Mouse (Mus musculus) kidney, postnatal 10 days (tissue): ENCODE results near the gene Gm9857.

ENCODE experiments used
- DNase-seq: peaks from one replicate; pipeline ENCODE4 v3.0.0; 2021; ENCODE audit warnings: mixed read lengths

Gm9857 gene

DNA sequence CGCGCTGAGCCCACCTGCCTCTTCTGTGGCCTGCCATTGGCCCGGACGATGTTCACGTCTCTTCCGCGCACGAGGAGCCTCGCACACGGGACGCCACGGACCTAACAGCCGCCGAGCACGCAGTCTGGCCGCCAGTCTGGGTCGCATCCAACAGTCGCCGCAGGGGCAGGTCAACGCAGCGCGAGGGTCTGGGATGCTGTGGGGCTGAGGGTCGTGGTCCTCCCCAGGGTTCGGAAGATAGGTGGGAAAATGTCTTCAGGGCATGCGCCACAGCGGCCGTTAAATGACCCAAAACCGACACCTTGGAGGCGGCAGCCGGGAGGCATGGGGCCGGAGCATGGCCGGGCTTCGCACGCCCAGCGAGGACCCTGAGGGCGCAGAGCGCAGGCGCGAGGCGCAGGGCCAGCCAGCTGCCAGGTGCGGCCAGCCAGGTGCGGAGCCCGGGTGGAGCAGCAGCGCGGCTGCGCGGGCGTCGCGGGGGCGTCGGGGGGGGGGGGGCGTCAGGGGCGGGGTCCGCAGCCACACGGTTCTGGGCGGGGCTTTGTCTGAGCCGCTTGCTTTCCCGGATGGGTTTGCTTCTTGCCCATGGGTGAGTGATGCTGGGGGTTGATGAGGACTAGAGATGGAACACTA is at the start of gene Gm9857:
Gm9857 (minus strand) TSS at position 445 of the 633 bp plus-strand sequence.
- DNase-seq: peak; percentile 31

DNA sequence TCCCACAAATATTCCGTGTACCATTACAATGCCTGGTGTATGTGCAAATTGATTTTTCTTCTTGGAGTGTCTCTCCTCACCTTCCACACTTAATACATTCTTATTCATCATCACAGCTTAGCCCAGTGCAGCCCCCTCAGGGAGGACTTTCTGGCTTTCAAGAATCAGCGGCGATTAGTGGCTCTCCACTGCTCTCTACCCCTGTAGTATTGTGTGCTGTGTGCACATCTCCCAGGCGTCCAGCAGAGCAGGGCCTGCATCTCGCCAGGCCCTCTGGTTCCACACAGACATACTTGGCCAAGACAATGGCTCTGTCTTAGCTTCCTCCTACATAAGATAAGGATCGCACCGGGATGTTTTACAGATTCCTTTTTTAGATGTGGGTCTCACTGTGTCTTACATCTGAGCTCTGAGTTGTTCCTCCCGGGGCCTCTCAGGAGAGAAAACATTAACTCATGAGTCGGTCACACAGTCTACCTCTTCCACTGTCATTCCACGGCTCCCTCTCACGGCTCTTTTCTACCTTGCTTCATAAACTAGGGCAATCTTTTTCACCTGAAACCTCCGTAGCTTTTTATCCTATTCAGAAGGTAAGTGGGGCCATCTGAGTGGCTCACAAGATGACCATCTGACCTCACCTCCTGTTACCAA is 46.9 kb upstream of the Gm9857 start:
- DNase-seq: no peak

DNA sequence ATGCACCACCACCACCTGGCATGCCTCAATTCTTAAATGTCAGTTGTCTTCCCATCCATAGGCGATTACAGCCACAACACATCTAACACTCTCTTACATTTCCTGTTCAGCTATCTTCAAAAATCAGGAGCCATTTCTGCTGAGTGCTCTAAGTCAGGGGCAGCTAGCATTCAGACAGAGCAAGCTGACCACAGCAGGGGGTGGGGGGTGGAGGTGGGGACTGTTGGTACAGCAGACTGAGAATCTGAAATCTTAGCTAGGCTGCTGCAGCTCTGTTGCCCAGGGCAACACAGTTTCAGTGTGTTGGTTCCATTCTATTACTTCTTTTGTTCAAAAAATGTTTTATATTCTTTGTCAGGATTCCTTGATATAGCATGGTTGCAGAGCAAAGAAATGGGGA is 46.3 kb upstream of the Gm9857 start:
- DNase-seq: no peak

DNA sequence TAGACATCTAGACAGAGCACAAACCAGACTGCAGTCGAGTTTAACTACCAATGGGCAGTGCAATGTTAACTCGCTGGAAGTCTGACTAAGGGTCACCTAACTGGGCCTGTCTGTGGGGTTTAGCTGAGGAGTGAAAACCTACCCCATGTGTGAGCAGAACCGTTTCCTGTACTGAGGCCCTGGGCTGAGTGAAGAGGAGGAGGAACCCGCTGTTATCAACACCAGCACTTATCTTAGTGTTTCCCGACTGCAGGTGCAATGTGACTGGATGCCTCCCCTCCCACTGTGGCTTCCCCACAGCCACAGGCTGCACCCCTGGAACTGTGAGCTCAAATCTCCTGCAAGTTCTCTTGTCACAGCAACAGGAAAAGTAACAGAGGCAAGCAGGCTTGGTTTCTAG is 43.7 kb upstream of the Gm9857 start:
- DNase-seq: no peak

DNA sequence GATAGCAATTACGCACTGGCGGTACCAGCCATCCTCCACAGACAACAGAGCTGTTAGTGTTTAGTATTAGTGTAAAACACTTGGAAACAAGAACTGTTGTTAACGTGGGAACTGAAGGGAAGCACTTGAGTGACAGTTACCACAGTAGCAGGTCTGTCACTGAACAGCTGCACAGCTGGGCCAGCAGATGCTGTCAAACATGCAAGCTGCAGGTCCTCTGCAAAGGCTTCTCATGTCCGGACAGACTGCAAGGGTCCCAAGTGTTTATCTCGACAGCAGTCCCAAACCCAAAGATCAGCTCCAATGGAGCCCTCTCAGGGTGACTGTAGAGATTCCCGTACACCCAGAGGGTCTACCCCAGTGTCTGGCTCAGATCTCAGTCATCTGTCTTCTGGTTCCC is 41.7 kb upstream of the Gm9857 start:
- DNase-seq: no peak

DNA sequence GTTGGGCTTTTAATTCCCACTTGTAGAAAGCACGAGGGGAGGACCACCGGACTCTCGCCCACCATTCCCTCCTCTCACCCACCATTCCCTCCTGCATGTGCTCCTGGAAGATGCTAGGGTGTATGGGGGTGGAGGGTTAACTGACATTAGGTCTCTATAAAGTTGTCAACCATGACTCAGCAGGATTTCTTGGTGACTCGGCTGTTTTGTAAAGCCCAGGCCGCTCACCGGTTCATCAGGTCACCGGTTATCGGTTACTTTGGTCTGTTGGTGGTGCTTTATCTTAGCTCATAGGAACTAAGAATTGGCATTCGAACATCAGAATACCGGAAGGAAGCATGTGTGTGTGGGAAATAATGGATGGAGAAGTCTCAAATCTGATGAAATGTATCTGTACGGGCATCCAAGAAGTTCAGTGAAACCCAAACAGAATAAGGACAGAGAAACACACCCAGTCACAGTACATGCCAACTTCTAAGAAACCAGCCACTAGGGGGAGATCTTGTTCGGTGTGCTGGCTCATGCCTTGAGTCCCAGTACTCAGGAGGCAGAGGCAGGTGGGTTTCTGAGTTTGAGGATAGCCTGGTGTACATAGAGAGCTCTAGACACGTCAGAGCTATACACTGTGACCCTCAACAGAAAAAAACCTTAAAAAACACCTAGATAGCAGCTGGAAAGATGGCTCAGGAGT is 37.2 kb upstream of the Gm9857 start:
- DNase-seq: no peak

DNA sequence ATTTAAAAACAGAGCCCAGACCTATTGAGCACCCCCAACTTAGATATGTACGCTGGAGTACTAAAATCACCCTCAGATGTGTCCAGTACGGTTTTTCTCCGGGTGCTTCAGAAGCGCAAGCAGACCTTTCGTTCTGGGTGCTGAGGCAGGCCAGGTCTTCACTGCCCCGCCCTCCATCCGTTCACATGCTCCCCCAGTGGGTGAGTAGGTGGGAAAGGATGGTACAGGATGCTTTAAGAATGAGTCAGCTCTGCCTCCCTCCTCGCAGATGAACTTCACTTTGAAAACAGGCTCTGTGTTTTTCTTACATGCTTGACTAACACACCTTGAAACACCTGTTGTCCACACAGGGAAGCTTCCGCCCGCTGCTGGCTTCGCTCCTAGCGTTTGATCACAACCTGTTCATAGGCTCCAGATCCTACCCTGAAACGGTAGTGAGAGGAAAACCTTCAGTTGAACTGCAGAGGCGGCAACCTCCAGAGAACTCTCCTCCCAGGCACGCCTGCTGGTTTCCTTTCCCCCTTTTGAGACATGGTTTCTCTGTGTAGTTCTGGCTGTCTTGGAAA is 34.8 kb upstream of the Gm9857 start:
- DNase-seq: peak; percentile 34

DNA sequence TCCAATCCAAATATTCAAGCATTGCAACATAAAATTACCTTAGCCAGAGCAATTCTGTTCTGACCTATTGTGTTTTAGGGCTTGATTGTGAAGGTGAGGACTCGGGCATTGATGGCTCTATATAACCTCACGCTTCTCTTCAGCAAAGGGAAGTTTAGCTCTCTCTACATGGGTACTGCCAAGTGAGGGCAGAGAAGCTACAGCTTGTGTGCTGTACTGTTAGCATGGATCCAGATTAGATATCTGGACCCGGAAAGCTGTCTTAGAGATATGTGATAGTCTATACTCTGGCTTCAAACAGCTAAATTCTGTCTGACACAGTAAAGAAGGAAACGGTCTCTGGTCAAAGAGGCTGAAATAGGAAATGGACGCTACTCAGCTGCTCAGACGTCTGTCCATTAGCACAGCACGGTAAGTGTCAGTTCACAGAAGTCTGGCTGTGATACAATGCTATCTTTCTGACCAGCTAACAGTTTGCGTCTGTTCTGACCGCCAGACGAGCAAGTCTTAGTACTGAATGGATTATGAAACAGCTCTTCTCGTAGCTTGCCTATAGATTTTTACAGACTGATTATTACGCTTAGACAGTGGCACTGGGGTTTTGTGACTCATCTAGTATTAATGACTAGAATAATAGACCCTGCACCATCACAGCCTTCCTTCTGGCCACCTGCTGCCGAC is 33.9 kb upstream of the Gm9857 start:
- no peak for DNase-seq

DNA sequence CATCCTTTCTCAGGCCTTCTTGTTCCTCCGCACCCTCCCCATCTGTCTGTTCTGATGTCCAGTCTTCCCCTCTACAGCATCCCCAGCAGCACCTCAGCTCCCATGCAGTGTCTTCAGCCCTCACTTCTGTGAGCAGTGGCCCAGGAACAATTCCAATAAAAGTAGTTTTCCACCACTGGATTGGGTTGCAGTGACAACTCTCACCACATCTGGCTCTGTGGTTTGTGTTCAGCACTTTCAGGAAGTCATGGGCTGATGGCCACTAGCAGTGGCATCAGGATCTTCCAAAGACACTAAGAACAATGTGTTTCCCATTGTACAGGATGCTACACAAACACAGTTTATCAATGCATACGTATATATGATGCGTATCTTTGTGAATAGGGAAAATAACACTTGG is 25.8 kb upstream of the Gm9857 start:
- DNase-seq: no peak

DNA sequence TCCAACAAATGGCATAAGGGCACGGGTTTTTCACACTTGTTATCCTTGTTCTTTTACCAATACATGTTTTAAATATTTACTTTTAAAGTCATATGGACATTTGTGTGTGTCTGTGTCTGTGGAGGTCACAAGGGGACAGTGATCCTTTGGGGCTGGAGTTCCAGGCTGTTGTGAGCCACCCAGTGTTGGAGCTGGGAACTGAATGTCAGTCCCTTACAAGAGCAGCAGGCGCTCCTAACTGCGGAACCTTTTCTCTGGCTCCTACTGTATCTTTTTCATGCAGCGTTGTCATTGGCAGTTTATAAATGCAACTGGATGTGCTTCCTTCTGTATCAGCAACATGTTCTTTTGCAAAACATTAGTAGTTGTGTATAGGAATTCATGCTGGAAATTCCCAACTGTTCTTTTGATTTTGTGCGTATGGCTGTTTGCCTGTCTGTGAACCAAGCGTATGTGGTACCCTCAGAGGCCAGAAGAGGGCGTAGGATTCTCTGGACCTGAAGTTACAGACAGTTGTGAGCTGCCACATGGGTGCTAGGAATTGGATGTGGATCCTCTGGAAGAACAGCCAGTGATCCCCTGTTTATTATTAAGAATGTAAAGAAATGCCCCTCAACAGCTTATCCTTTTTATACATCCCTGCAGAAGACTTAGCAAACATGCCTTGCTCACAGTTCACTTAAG is 24.3 kb upstream of the Gm9857 start:
- DNase-seq: no peak

DNA sequence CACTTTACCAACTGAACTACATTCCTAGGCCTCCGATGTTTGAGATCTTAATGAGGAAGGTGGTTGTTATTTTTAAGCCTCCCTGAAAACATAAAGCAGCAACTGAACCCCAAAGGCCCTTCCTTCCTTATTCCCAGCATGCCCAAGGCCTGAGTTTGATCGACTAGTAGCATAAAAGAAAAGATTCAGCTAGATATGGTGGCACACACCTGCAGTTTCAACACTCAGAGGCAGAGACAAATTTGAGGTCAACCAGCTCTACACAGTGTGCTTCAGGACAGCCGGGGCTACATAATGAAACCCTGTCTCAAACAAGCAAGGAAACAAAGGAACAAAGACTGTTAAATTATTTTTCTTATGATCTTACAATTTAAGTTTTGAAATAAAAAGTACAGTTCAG is 23.5 kb upstream of the Gm9857 start:
- DNase-seq: no peak

DNA sequence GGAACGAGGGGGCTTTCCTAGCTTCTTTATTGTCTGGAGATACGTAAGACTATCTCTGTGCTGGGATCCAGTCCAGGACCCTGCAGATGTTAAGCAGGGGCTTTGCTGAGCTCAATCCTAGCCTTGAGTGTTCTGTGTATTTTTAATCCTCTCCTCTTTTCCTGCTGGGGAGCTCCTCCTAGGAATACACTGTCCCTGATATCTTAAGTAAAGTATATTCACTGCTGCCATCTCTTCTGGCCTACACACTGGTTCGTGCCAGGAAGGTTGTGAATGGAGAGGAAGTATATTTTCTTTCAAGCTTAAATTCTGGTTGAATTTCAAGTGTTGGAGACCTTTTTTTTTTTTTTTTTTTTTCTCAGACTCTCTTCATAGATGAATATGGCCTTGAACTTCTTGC is 23.0 kb upstream of the Gm9857 start:
- no peak for DNase-seq

DNA sequence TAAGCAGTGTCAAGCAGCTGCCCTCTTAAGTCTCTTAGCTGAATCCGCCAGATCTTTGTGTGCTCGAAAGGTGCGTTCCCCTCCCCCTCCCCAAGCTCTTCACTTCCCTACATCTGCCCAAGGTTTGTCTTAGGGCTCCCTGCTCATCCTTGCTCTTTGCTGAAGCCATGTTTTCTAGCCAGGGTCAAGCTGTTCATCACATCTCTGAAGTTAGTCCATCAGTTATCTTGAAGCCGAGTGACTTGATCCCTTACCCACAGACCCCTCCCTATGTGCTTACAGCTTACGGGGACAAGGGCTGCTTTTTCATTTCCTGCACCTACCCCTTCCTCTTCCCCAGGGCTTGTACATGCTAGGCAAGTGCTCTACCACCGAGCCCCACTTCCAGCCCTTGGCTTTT is 21.4 kb upstream of the Gm9857 start:
- DNase-seq: no peak

DNA sequence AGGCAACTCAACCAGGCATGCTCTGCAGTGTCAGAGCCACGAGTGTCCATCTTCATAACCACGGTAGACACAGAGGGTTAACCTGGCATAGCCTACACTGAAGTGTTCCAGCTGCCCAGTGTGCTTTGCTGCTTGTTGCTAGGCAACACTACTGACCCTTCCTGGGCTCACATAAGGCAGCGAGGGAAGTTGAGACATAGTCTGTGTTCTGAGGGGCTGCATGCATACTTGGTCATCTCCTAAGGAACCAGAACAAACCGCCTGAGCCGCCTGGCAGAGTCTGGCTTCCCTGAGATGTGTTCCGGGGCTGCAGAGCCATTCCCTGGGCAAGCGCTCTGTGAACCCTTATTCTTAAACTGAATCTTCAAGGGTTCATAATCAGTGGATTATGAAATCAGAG is 21.0 kb upstream of the Gm9857 start:
- peak; percentile 15 for DNase-seq

DNA sequence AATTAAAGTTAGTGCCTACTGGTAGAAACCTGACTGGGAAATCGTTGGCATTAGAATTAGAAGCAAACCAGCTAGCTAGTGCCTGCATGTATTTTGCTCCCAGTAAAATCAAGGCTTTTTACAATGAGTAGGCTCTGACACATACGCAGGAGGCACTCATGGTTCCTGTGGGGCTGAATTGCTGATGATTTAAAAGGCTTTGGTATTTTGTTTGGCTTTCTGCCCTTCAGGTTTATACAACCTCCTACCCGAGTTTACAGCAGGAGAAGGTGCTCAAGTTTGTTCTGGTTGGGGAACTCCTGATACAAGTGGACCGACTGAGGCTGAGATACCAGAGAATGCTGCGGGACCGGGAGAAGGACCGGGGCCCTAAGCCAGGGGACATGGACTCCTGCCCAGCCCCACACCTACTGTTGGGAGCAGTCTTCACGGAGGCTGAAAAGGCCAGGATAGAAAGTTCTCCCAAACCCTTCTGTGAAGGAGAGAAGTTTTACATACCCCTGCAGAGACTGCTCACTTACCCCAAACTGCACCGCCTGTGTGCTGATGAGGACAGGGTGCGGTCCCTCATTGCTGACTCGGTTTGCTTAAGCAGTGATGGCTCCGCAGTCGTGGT is 19.5 kb upstream of the Gm9857 start:
- no peak for DNase-seq

DNA sequence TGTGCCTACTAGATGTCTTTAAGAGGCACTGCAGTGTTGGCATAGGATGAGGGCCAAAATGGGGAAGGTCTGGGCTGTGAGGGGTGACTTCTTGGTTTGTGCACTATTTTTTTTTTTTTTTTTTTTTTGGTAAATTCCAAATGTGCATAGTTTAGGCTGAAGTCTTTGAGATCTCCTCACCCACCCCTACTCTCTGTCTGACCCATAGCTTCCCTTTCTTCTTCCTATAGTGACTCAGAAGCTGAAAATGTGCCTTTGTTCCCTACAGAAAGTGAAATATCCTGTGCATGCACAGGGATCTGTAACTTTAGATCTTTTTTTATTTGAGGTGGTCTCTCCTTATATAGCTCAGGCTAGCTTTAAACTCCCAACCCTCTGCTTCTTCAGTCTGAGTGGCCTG is 17.7 kb upstream of the Gm9857 start:
- DNase-seq: no peak

DNA sequence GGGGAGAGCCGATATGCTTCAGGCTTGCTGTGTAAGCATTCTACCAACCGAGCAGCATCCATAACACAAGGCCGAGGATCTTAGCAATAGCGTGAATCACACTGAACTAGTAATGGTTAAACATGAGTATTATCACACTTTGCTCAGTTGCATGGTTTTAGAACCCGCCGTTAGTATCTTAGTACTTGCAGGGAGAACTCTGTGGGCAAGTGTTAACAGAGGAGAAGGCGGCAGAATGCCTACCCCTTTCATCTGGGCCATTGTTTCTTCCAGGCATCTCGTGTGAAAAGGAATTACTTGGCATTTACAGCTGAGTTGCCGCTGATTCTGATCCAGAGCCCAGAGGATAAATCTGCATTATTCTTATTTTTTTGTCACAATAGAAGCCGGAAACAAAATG is 751 bp upstream of the Gm9857 start:
- DNase-seq: no peak

DNA sequence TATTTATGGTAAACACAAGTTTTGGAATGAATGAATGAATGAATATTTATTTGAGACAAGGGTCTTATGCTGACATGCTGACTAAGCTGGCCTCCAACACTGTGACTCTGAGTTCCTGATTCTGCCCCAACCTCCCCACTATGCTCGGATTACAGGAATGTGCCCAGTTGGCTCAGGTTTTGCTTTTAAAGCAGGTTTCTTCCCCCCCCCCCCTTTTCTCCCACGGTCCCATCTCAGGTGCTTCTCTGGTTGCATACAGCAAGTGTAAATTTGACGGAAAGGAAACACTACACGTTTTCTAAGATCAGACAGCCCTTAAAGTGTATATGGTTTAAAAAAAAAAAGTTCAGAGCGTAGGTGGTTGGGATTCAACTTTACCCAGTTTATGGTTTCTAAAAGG is 672 bp downstream of the Gm9857 start, which contains the start of gene Henmt1:
Henmt1 (plus strand) TSS at position 301 of the 400 bp plus-strand sequence.
- DNase-seq: no peak

DNA sequence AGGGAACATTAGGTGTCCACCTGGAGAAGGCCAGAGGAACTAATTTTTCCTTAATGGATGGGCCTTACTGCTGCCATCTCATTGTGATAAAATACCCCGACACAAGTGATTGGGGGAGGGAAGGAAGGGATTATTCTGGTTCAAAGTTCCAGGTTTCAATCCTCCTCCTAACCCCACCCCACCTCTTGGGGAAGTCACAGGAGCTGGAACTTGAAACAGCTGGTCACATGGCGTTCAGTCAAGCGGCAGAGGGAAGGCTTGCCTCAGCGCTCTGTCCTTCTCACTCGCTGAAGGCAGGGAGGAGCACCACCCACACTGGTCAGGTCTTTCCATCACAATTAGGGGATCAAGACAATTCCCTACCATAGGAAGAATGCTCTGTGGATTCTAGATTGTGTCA is 1.6 kb downstream of the Gm9857 start:
- DNase-seq: no peak

DNA sequence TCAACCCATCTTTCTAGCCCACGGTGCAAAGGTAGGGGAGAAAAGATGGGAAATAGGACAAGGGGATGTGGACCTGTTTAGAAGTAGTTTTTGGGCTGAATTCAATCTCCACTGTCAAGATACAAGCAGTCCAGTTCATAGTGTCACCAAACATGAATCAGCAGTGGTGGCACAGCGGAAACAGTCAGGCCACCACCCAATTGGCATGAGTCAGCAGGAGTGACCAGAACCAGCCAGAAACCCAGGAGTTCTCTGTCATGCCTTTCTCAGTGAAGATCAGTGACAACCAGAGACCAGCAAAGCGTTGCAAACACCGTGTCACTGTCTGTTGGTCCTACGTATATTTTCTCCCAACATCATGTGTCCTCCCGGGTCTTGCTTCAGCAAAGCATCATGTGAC is 6.7 kb downstream of the Gm9857 start:
- DNase-seq: no peak

DNA sequence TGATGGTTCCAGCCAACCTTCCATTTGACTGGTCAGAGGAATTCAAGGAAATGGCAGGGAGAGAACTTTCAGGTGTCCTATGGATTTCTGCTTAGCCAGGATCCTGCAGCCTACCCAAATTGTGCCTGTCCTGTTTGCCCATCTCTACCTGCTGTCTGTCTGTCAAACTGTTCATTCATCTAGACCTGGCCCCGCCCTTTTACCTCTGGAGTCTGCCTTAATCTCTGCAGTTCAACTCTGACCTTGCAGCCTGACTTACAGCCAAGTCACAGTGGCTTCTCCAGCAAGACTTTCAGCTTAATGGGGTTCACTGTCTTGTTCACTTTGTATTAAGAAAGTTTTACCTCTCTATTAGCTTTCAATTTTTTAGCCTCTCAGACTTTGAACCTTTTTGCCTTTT is 13.9 kb downstream of the Gm9857 start:
- no peak for DNase-seq

DNA sequence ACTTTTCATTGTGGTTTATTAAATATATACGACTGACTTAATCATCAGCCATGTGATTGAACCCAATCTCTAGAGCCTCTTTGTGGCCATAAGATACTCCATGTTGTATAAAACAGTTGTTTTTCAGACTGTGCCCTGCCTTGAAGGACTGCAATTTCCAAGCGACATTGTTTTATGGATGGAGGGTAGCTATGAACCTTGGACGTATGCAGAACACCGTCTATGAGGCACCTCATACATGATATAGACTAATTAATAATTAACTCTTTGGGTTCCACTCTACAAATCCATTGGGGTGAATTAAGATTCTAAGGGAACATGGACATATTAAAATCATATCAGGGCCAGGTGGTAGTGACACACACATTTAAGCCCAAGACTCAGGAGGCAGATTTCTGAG is 14.6 kb downstream of the Gm9857 start:
- no peak for DNase-seq
